Mouse (Mus musculus): ENCODE data around the gene Kcp.

Kcp gene

GRCm38 (mm10) chr6:29463388-29463787, 44.4 kb downstream of the Kcp start:
- DNase-seq (ENCODE audit: low spot score), result no peak

GRCm38 (mm10) chr6:29461502-29461901, 46.2 kb downstream of the Kcp start:
- no peak for DNase-seq (ENCODE audit: low spot score)

GRCm38 (mm10) chr6:29450667-29451066, 57.1 kb downstream of the Kcp start:
- no peak for DNase-seq (ENCODE audit: low spot score)

DNA sequence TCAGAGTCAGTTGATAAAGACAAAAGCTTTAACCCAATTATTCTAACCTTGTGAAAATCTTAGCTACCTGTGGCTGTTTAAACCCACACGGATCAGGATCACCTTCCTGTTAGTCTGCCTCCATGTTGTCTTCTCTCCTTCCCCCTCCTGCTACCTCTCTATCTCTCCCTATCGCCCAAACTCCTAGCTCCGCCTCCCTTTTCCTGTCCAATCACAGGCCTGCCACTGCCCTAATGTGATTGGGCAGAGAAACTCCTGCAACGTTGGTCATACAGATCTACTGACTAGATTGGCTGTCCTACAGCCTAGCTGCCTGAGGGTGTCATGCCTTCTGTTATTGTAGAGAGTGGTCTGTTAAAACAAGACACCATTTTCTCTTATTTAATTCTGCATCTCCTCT, 57.9 kb downstream of the Kcp start:
- no peak for DNase-seq (ENCODE audit: low spot score)

DNA sequence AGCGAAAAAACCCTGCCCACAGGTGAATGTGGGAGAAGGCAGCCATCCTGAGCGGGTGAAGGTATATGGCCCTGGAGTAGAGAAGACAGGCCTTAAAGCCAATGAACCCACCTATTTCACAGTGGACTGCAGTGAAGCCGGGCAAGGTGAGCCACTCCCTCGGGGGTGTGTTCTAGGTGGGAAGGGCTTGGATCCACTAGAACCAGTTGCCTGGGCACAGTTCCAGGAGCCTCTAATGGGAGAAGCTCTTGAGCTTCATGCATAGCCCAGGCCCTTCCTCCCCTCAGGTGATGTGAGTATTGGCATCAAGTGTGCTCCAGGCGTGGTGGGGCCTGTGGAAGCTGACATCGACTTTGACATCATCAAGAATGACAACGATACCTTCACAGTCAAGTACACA, 62.4 kb downstream of the Kcp start:
- DNase-seq (ENCODE audit: low spot score), result no peak

- DNase-seq (ENCODE audit: low spot score), result peak; percentile 49
These were observed 63.0 kb downstream of the Kcp start for GRCm38 (mm10) chr6:29444773-29445172.

- no peak for DNase-seq (ENCODE audit: low spot score)
These were observed 68.0 kb downstream of the Kcp start for GRCm38 (mm10) chr6:29439789-29440188.

DNA sequence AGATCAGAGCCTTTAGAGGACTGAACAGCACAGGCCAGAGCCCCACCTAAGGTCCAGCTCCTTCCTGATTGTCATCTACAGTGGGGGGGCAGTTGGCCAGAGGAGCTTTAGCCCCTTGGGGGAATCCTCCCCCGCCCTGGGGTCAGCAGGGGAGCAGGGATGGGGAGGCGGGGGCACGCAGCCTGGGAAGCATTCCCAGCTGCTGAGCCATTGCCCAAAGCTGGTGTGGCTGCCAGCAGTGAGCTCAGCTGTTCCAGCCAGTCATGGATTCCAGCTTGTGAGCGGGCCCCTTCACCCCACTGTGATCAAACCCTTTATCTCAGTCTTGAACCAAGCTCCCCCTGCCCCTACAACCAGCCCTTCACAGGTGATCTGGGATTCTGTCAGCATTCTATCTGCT, 68.5 kb downstream of the Kcp start:
- no peak for DNase-seq (ENCODE audit: low spot score)

- DNase-seq (ENCODE audit: low spot score), result peak; percentile 39
These were observed 71.3 kb downstream of the Kcp start for GRCm38 (mm10) chr6:29436461-29436934.

DNA sequence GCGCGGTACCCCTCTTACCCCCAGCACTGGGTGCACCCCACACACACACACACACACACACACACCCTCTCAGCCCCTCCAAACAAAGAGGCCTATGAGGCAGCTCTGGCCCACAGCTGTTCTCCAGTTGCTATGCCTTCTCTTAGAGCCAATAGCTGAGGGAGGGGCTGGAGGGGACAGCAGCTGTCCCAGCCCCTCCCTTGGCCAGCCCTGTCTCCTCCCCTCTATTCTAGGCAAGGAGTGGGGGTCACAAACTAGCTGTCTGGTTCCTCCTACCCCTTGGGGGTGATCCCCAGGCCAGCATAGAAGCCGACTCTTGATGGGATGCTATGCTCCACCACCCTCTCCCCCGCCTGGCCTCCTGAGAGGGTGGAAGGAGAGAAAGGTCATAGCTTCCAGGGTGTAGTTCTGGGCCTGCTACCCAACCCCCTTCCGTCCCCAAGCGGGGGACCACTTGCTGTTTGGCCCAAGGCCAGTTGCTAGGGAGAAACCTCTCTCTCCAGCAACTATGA, 71.8 kb downstream of the Kcp start:
- peak; percentile 64 for DNase-seq (ENCODE audit: low spot score)

GRCm38 (mm10) chr6:29434911-29435691, 72.7 kb downstream of the Kcp start:
- peak; percentile 74 for DNase-seq (ENCODE audit: low spot score)

DNA sequence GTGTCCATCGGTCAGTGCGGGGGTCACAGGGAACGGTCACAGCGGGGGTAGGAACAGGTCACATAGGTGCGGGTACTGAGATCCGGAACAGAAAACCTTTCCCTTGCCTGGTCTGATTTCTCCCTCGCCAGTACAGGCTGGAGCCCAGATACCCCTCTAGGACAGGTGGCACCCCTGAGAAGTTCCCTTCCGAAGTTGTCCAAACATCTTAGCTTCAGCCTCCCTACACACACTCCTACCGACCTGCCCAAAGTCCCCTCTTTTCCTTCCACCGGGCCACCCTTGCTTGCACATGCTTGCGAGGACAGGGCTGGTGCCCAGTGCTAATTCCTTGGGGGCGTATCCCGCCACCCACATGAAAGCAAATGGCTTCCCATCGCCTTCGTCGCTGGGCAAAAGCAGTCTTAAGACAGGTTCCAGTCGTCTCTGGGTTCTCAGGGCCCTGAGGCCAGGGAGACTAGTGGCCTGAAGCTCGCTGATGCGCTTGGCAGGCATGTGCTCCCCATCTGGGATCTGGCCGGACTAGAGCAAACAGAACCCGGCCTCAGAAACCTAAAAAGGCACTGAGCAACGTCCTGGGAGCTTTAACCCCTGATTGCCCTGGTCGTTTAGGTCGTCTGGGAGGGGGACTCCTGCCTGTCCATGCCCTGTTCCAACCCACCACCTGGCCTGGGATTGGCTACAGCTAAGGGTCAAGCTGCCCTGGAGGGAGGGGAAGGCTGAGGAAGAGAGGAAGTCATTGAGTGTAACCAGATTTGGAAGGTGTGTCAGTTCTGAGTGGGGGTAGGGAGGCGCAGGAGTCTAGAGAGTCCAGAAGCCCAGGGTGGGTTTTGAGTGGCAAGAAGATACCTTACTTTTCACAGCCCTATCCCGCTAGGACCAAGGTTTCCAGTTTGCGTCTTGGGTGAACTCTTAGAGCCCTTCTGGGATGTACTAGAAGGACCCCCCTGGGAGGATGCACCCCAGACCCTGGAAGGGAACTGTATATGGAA, 73.7 kb downstream of the Kcp start:
- peak; percentile 74 for DNase-seq (ENCODE audit: low spot score)

- DNase-seq (ENCODE audit: low spot score), result peak; percentile 36
These were observed 74.5 kb downstream of the Kcp start, which contains the start of gene Flnc for GRCm38 (mm10) chr6:29433038-29433803. Gene Flnc (plus strand): TSS chr6:29433256.

- DNase-seq (ENCODE audit: low spot score), result no peak
These were observed 75.1 kb downstream of the Kcp start for GRCm38 (mm10) chr6:29432676-29433037.

DNA sequence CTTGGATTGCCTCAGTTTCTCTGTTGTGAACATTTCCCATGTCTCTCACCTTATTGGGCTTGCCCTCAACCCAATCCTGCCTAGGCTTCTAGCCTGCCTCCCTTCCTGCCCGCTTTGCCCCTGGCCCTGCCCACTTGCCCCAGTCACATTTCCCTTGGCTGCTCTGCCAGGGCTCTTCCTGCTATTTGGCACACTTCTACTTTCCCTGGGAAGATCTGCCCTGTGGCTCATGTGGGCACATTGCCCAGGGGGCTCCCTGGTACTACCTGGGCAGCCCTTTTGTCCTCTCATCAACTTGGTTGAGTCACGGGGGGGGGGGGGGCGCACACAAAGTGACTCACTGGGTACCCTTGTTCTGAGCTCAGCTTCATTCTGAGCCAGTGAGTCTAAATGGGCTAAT, 75.6 kb downstream of the Kcp start:
- DNase-seq (ENCODE audit: low spot score), result no peak

DNA sequence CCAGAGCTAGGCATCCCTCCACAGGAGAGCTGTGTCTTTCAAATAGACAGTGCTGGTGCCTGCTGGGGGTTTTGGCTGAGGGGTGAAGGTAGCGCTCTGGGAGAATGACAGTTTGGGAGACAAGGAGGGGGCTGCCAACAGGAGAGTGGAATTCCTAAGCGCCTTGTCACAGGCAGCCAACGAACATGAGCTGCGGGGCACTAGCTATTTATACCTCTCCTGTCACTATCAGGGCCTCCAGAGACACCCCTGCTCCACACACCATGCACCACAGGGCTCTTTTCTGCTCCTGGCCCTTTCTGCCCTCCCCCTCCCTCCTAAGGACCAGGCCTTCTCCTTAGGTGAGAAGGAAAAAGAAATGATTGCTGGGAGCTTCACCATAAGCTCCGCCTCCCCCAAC, 76.3 kb downstream of the Kcp start:
- DNase-seq (ENCODE audit: low spot score), result no peak

GRCm38 (mm10) chr6:29430681-29431420, 76.9 kb downstream of the Kcp start:
- peak; percentile 35 for DNase-seq (ENCODE audit: low spot score)

DNA sequence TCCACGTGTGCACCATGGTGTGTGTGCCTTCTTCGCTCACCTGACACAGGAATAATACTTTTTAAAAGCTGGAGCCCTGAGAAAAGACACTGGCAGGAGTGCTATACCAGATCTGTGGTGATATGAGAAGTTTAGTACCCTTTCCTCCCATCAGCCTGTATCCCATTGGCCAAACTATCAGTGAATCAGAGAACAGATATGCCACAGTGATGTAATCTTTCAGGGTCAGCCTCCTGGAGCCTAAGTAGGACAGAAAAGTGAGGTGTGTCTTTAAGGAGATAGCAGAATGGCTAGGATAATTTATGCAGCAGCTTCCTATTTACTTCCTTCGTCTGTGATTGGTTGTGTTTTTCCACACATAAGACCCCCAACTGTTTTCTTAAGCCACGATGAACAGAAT, 79.6 kb downstream of the Kcp start:
- no peak for DNase-seq (ENCODE audit: low spot score)

- no peak for DNase-seq (ENCODE audit: low spot score)
These were observed 81.4 kb downstream of the Kcp start for GRCm38 (mm10) chr6:29426331-29426730.

DNA sequence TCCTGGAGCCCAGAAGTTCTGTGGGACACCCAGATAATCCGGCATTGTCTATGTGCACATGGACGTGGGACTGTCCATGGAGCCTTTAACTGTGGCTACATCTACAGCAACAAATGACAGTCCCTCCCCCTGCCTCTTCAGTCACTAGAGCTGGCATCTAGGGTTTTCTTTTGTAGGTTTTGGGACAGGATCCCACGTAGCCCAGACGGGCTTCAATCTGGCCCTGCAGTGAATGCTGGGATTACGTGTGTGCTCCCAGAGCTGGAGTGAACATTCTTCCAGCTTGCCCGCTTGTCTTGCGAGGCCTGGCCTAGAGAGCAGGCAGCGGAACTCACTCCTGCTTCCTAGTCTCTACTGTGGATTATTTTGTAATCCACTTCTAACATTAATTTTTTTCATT, 82.6 kb downstream of the Kcp start:
- DNase-seq (ENCODE audit: low spot score), result no peak

Data from embryo, embryonic 10.5 days (tissue).